21 mouse cellular contexts compared by ENCODE assay signal in the genomic region with DNA sequence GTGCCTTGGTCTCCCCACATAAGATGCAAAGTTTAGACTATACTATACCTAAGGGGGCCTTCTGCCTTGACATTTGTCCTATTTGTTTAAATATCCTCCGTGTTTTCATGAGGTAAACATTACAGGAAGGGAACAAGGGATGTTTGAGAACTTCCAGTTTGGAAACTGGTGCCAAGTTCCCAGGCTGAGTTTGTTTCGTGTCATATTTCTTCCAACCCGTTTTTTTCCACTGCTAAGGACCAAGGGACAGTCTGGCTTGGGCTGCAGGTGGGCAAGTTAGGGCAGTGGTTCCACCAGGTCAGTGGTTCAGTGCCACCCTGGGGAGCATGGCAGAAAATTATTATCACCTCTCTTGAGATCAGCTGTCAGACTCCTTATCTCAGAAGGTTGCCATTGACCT.
A peak's percentile ranks its signal among the peaks of the same experiment; 100 is the strongest.
DNase-seq lines count a peak whose midpoint lies in the region; ATAC-seq and TF ChIP-seq lines count a peak whose summit lies in the region.
"Had no signal": no experiment of that assay in that cellular context is flagged by ENCODE, and none has a peak within 500 bp of the region (broad histone marks: within the 10 kb centered on the region; RNA-seq: fewer than 3 reads in every experiment).

No protein-coding gene starts in this region.

- no peak overlapping the region for H3K9ac ChIP-seq in kidney, embryonic 14.5 days (ENCODE audit: low read depth, low read length)
- no peak overlapping the region for H3K9ac ChIP-seq in lung, postnatal 0 days (replicated peaks; ENCODE audit: low read depth)
- H3K9ac ChIP-seq in kidney, postnatal 0 days (ENCODE audit: low read depth, low read length) = no peak overlapping the region
- H3K9ac ChIP-seq in forebrain, embryonic 11.5 days (ENCODE audit: low read length) = no peak overlapping the region
- H3K9ac ChIP-seq: embryonic facial prominence, embryonic 15.5 days; forebrain, embryonic 15.5 days; heart, embryonic 15.5 days; hindbrain, embryonic 13.5 days had no signal

- DNase-seq in kidney, adult 9 months = peak; percentile 1
- peak; percentile 2 to 26 for DNase-seq in lung, adult 18-20 months
- no peak for DNase-seq in lung, postnatal 0 days (ENCODE audit: low spot score)
- peak; percentile 32 for DNase-seq in 3T3-L1 (ENCODE audit: low read depth, low spot score)
- DNase-seq in kidney, postnatal 0 days (ENCODE audit: low spot score) = peak; percentile 8
- no peak for DNase-seq in forebrain, embryonic 11.5 days (ENCODE audit: low spot score)
- DNase-seq: adrenal gland, adult 8-10 months; cerebellum, adult 11 months; cerebellum, adult 8-10 months; cerebellum, postnatal 14 days; embryo, embryonic 11 days; gastrocnemius, postnatal 36 days; heart, postnatal 14 days had no signal

- H3K27ac ChIP-seq in kidney, embryonic 14.5 days (ENCODE audit: low read depth, low read length) = no peak overlapping the region
- no peak overlapping the region for H3K27ac ChIP-seq in lung, postnatal 0 days (ENCODE audit: low read length)
- no peak overlapping the region for H3K27ac ChIP-seq in kidney, postnatal 0 days
- H3K27ac ChIP-seq in forebrain, embryonic 11.5 days (ENCODE audit: low read depth, low read length) = no peak overlapping the region
- H3K27ac ChIP-seq: embryonic facial prominence, embryonic 15.5 days; forebrain, embryonic 10.5 days; forebrain, embryonic 15.5 days; heart, embryonic 15.5 days; hindbrain, embryonic 13.5 days had no signal

- H3K4me2 ChIP-seq in kidney, embryonic 14.5 days (replicated peaks; ENCODE audit: low read depth, low read length) = no peak overlapping the region
- H3K4me2 ChIP-seq in lung, postnatal 0 days (replicated peaks; ENCODE audit: low read depth, low read length) = no peak overlapping the region
- H3K4me2 ChIP-seq in kidney, postnatal 0 days (ENCODE audit: low read length) = no peak overlapping the region
- H3K4me2 ChIP-seq in forebrain, embryonic 11.5 days (ENCODE audit: low read depth, low read length, severe bottlenecking) = no peak overlapping the region
- H3K4me2 ChIP-seq: embryonic facial prominence, embryonic 15.5 days; forebrain, embryonic 15.5 days; heart, embryonic 11.5 days; heart, embryonic 15.5 days; hindbrain, embryonic 13.5 days had no signal

- H3K27me3 ChIP-seq in kidney, embryonic 14.5 days (ENCODE audit: control insufficient read depth, insufficient read depth, low read length) = no peaks in the 10 kb centered on the region
- no peaks in the 10 kb centered on the region for H3K27me3 ChIP-seq in lung, postnatal 0 days (replicated peaks; ENCODE audit: insufficient read depth, low read length)
- no peaks in the 10 kb centered on the region for H3K27me3 ChIP-seq in kidney, postnatal 0 days (ENCODE audit: insufficient read depth, low read length)
- H3K27me3 ChIP-seq in forebrain, embryonic 11.5 days (ENCODE audit: control insufficient read depth, insufficient read depth, low read length) = peaks cover 4% of the 10 kb centered on the region; the same call in 1 of the 2 replicates
- H3K27me3 ChIP-seq: embryonic facial prominence, embryonic 15.5 days; forebrain, embryonic 15.5 days; heart, embryonic 15.5 days had no signal

- TF ChIP-seq CTCF in lung, postnatal 0 days (IDR thresholded peaks at IDR 0.05) = no peak
- TF ChIP-seq CTCF in kidney, postnatal 0 days (IDR thresholded peaks at IDR 0.05; ENCODE audit: low read depth) = no peak

- WGBS in kidney, embryonic 14.5 days = 48% methylated on average over 3 of the region's 3 CpGs
- WGBS in lung, postnatal 0 days = 14% methylated on average over 3 of the region's 3 CpGs
- 34% methylated on average over 3 of the region's 3 CpGs for WGBS in kidney, postnatal 0 days
- 67% methylated on average over 3 of the region's 3 CpGs for WGBS in forebrain, embryonic 11.5 days

- H3K9me3 ChIP-seq in kidney, embryonic 14.5 days (ENCODE audit: control insufficient read depth, low read length) = no peaks in the 10 kb centered on the region
- no peaks in the 10 kb centered on the region for H3K9me3 ChIP-seq in lung, postnatal 0 days (ENCODE audit: low read length)
- no peaks in the 10 kb centered on the region for H3K9me3 ChIP-seq in kidney, postnatal 0 days (replicated peaks; ENCODE audit: low read length)
- H3K9me3 ChIP-seq in forebrain, embryonic 11.5 days (ENCODE audit: control insufficient read depth, low read length) = no peaks in the 10 kb centered on the region
- H3K9me3 ChIP-seq: embryonic facial prominence, embryonic 15.5 days; forebrain, embryonic 10.5 days; forebrain, embryonic 15.5 days; heart, embryonic 15.5 days; hindbrain, embryonic 13.5 days had no signal

- no peaks in the 10 kb centered on the region for H3K4me1 ChIP-seq in kidney, embryonic 14.5 days (ENCODE audit: control insufficient read depth, insufficient read depth, low read length)
- no peaks in the 10 kb centered on the region for H3K4me1 ChIP-seq in lung, postnatal 0 days (ENCODE audit: insufficient read depth, low read depth, low read length)
- H3K4me1 ChIP-seq in kidney, postnatal 0 days (replicated peaks; ENCODE audit: insufficient read depth, low read length) = no peaks in the 10 kb centered on the region
- H3K4me1 ChIP-seq in forebrain, embryonic 11.5 days (replicated peaks; ENCODE audit: control insufficient read depth, insufficient read depth, low read length) = no peaks in the 10 kb centered on the region
- H3K4me1 ChIP-seq: embryonic facial prominence, embryonic 15.5 days; forebrain, embryonic 10.5 days; forebrain, embryonic 15.5 days; heart, embryonic 15.5 days; hindbrain, embryonic 13.5 days had no signal

- no peak overlapping the region for H3K4me3 ChIP-seq in kidney, embryonic 14.5 days (ENCODE audit: low read length)
- H3K4me3 ChIP-seq in lung, postnatal 0 days (ENCODE audit: low read depth, low read length) = no peak overlapping the region
- no peak overlapping the region for H3K4me3 ChIP-seq in kidney, postnatal 0 days (replicated peaks; ENCODE audit: low read depth, low read length)
- H3K4me3 ChIP-seq in forebrain, embryonic 11.5 days (ENCODE audit: low read depth, low read length) = no peak overlapping the region
- H3K4me3 ChIP-seq: embryonic facial prominence, embryonic 15.5 days; erythroblast, embryonic 14.5 days; forebrain, embryonic 10.5 days; forebrain, embryonic 15.5 days; heart, embryonic 15.5 days; hindbrain, embryonic 13.5 days had no signal

- no peak for TF ChIP-seq EP300 in lung, postnatal 0 days (IDR thresholded peaks at IDR 0.05)

- no peaks in the 10 kb centered on the region for H3K36me3 ChIP-seq in kidney, embryonic 14.5 days (ENCODE audit: control insufficient read depth, insufficient read depth, low read length)
- no peaks in the 10 kb centered on the region for H3K36me3 ChIP-seq in lung, postnatal 0 days (ENCODE audit: insufficient read depth, low read length)
- H3K36me3 ChIP-seq in kidney, postnatal 0 days (ENCODE audit: insufficient read depth, low read length) = no peaks in the 10 kb centered on the region
- H3K36me3 ChIP-seq in forebrain, embryonic 11.5 days (ENCODE audit: control insufficient read depth, insufficient read depth, low read length) = no peaks in the 10 kb centered on the region
- H3K36me3 ChIP-seq: embryonic facial prominence, embryonic 15.5 days; forebrain, embryonic 10.5 days; forebrain, embryonic 15.5 days; heart, embryonic 15.5 days; hindbrain, embryonic 13.5 days had no signal

- ATAC-seq in kidney, embryonic 14.5 days (ENCODE audit: low FRiP score, low TSS enrichment) = no peak
- ATAC-seq in lung, postnatal 0 days = no peak
- ATAC-seq in kidney, postnatal 0 days (replicated peaks; ENCODE audit: low FRiP score, low read depth) = no peak
- ATAC-seq in forebrain, embryonic 11.5 days (replicated peaks; ENCODE audit: low FRiP score) = no peak
- ATAC-seq: forebrain, embryonic 15.5 days had no signal

Comparison
In these comparisons a context has a peak if more than half of its experiments do, and no peak if none do; other contexts are left out.
1. DNase-seq: peak in kidney, adult 9 months (single experiment), lung, adult 18-20 months (2 of 2), 3T3-L1 (single experiment) and kidney, postnatal 0 days (single experiment); none in lung, postnatal 0 days (single experiment) and forebrain, embryonic 11.5 days (single experiment).